Mouse (Mus musculus) inflammation-experienced regulatory T-cells (primary cell): ENCODE measurements around the gene Cpb1. TPM values are rescaled to one million over a fixed set of nuclear protein-coding genes. Genes with fewer than 3 reads are reported as not detected.

Experiments used
- polyA plus RNA-seq, 2 experiments: library from polyadenylated mRNA; unstranded; fragments of 100-300 nt; shearing (Covaris generic); gene quantifications; one replicate each; pipeline ENCODE4 v1.2.1; 2017

Cpb1 gene
- polyA plus RNA-seq = under 1 TPM in 1 of 2 experiments, not detected in 1; 0.88 TPM

GRCm38 (mm10) chr3:20275633-20276032 lies at the start of gene Cpb1:
Gene Cpb1 (minus strand): TSS chr3:20275733.

DNA sequence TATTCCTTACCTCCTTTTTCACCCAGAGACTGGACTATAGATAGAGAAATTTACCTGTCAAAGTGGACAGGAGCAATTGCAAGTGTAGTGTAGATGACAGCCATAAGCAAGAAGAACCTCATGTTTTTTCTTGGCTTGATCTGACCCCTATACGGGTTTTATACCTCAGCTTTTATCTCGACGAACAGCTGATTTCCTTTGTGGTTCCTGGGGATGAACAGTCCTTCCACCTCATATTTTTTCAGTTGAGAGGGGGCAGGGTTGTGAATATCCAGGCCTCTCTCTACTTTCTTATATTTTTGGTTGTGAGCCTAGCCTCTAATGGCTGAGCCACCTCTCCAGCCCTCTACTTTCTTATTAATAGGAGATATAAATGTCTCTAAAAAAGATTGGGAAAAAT lies 33.5 kb downstream of the Cpb1 start, which contains the start of gene Cpa3:
Gene Cpa3, minus strand, starts transcription at position 132 of the 400 bp plus-strand sequence.

Other genes starting within 250 kb of the Cpb1 start
- 10 to 100 TPM; 42.4 to 46.1 TPM for gene Hps3, start 240.4 kb downstream of the Cpb1 start, polyA plus RNA-seq
- gene Hltf, start 217.9 kb downstream of the Cpb1 start, polyA plus RNA-seq = 10 to 100 TPM; 54.3 to 55.1 TPM
- gene Gyg, start 120.4 kb downstream of the Cpb1 start, polyA plus RNA-seq = 10 to 100 TPM; 40.4 to 54.4 TPM
- gene Cpa3, start 33.6 kb downstream of the Cpb1 start, polyA plus RNA-seq = under 1 TPM; 0.25 to 0.32 TPM
- gene Agtr1b, start 91.4 kb upstream of the Cpb1 start, polyA plus RNA-seq = not detected